Mouse (Mus musculus): ENCODE results near the gene Defb48. TPM values are rescaled to one million over a fixed set of nuclear protein-coding genes. Genes with fewer than 3 reads are reported as not detected.
A peak's percentile ranks its signal among the peaks of the same experiment; 100 is the strongest.

The Defb48 gene
- total and polyA plus RNA-seq, 3 experiments = not detected

GRCm38 (mm10) chr14:62965342-62965741, 19.0 kb downstream of the Defb48 start:
- H3K9ac ChIP-seq (ENCODE audit: insufficient read depth, low read depth) = no peak overlapping the region
- no peaks in the 10 kb centered on the region for H3K4me1 ChIP-seq (ENCODE audit: control insufficient read depth in 1 of 2, insufficient read depth in 2 of 2)
- dilution Hi-C loops (cut with MboI; ENCODE audit: extremely low pct_ligation_motif_present, extremely low pct_unique_long_range_greater_than_20kb, low sequenced_read_pairs) = no loop called here
- no peak for DNase-seq (ENCODE audit: extremely low read depth)
- in situ Hi-C loops (cut with MboI; ENCODE audit: low pct_ligation_motif_present, low pct_unique_long_range_greater_than_20kb, low sequenced_read_pairs) = no loop called here
- H3K27ac ChIP-seq (ENCODE audit: insufficient read depth, low read depth) = no peak overlapping the region
- H3K9me3 ChIP-seq (replicated peaks; ENCODE audit: low read length) = no peaks in the 10 kb centered on the region
- H3K27me3 ChIP-seq (replicated peaks) = no peaks in the 10 kb centered on the region
- no peaks in the 10 kb centered on the region for H3K79me2 ChIP-seq (replicated peaks; ENCODE audit: control insufficient read depth, extremely low read depth, insufficient read depth, poor library complexity, severe bottlenecking)
- no peak overlapping the region for H3K4me3 ChIP-seq (replicated peaks in 1 of 3; ENCODE audit: low read depth in 2 of 3, low read length in 2 of 3, poor library complexity in 1 of 3)
- peaks cover 0 to 4% of the 10 kb centered on the region in 2 experiments for H3K36me3 ChIP-seq (replicated peaks in 1 of 2; ENCODE audit: control insufficient read depth in 1 of 2, insufficient read depth in 1 of 2, low read length in 1 of 2)
- TF ChIP-seq SMC3 (IDR thresholded peaks at IDR 0.05; ENCODE audit: low read depth, low read length) (peak; percentile 51), ETS1 (conservative IDR thresholded peaks at IDR 0.05; ENCODE audit: low read depth, low read length) (no peak), CTCF (conservative IDR thresholded peaks at IDR 0.05 in 1 of 2, IDR thresholded peaks at IDR 0.05 in 1 of 2; ENCODE audit: low read depth in 2 of 2, low read length in 2 of 2) (peak in 1 of 2 experiments; percentile 53; a peak in 2 of 4 replicates), RAD21 (IDR thresholded peaks at IDR 0.05; ENCODE audit: low read depth, low read length) (peak; percentile 57)
- H3K4me2 ChIP-seq (ENCODE audit: insufficient read depth, low read depth, poor library complexity, severe bottlenecking) = no peak overlapping the region

DNA sequence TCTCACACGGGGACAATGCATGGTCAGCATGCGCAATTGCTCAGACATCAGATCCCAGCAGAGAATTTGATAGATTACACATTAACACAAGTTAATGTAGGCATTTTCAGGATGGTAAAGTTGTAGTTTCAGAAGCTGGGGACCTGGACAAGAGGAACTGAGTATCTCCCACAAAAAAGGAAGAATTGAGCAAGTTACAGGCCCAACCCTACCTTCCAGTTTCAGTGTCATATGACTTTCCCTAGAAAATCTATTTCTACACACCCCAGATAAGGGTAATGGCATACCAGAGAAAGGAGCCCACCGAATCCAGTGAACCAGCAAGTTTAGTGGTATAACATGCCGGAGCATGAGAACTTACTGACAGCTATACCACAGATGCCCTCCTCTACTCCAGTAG, 20.7 kb downstream of the Defb48 start:
- Histone ChIP-seq H3K27ac (ENCODE audit: insufficient read depth, low read depth) (no peak overlapping the region), H3K4me3 (replicated peaks in 1 of 3; ENCODE audit: low read depth in 2 of 3, low read length in 2 of 3, poor library complexity in 1 of 3) (no peak overlapping the region), H3K4me1 (ENCODE audit: control insufficient read depth in 1 of 2, insufficient read depth in 2 of 2) (no peaks in the 10 kb centered on the region), H3K36me3 (replicated peaks in 1 of 2; ENCODE audit: control insufficient read depth in 1 of 2, insufficient read depth in 1 of 2, low read length in 1 of 2) (peaks cover 0 to 7% of the 10 kb centered on the region in 2 experiments), H3K27me3 (replicated peaks) (no peaks in the 10 kb centered on the region), H3K9ac (ENCODE audit: insufficient read depth, low read depth) (no peak overlapping the region), H3K79me2 (replicated peaks; ENCODE audit: control insufficient read depth, extremely low read depth, insufficient read depth, poor library complexity, severe bottlenecking) (no peaks in the 10 kb centered on the region), H3K4me2 (ENCODE audit: insufficient read depth, low read depth, poor library complexity, severe bottlenecking) (no peak overlapping the region), H3K9me3 (replicated peaks; ENCODE audit: low read length) (no peaks in the 10 kb centered on the region)
- TF ChIP-seq GABPA (IDR thresholded peaks at IDR 0.05; ENCODE audit: insufficient replicate concordance, low read depth, low read length) = no peak
- TF ChIP-seq BHLHE40 (IDR thresholded peaks at IDR 0.05; ENCODE audit: low read depth, low read length) = no peak
- TF ChIP-seq POLR2A (IDR thresholded peaks at IDR 0.05; ENCODE audit: low read depth, low read length) = no peak
- TF ChIP-seq USF1 (IDR thresholded peaks at IDR 0.05; ENCODE audit: low read depth, low read length) = no peak
- TF ChIP-seq TCF12 (IDR thresholded peaks at IDR 0.05; ENCODE audit: low read depth, low read length) = no peak
- no peak for TF ChIP-seq ZKSCAN1 (IDR thresholded peaks at IDR 0.05; ENCODE audit: borderline replicate concordance, low read depth, low read length)
- TF ChIP-seq USF2 (conservative IDR thresholded peaks at IDR 0.05; ENCODE audit: low read depth, low read length) = no peak
- TF ChIP-seq CTCF (conservative IDR thresholded peaks at IDR 0.05 in 1 of 2, IDR thresholded peaks at IDR 0.05 in 1 of 2; ENCODE audit: low read depth in 2 of 2, low read length in 2 of 2) = no peak
- TF ChIP-seq PAX5 (IDR thresholded peaks at IDR 0.05; ENCODE audit: low read length) = no peak
- no peak for TF ChIP-seq RCOR1 (conservative IDR thresholded peaks at IDR 0.05; ENCODE audit: low read depth, low read length)
- dilution Hi-C loops (cut with MboI; ENCODE audit: extremely low pct_ligation_motif_present, extremely low pct_unique_long_range_greater_than_20kb, low sequenced_read_pairs) (no loop called here), in situ Hi-C loops (cut with MboI; ENCODE audit: low pct_ligation_motif_present, low pct_unique_long_range_greater_than_20kb, low sequenced_read_pairs) (no loop called here)
- no peak for DNase-seq (ENCODE audit: extremely low read depth)

DNA sequence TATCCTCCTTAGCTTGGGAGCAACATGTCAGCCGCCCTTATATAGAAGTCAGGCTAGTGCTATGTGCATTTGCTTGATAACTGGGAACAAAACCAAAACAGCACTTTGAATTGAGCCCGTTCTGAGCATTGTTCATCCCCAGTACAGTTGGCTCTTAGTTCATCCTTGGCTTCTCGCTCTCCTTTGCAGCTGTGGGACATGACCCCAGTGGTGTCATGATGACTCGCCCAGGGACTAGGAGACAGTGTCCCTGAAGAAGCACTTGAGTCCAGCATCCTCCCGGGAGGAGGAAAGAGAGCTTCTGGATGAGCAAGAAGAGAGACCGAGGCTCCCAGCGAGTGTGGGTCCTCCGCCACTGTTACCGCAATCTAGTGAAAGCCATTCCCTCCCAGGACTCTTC, 28.2 kb downstream of the Defb48 start:
- TF ChIP-seq UBTF (IDR thresholded peaks at IDR 0.05; ENCODE audit: low read depth, low read length) = no peak
- TF ChIP-seq EP300 (IDR thresholded peaks at IDR 0.05; ENCODE audit: low read length) = no peak
- H3K4me2 ChIP-seq (ENCODE audit: insufficient read depth, low read depth, poor library complexity, severe bottlenecking) = no peak overlapping the region
- H3K9ac ChIP-seq (ENCODE audit: insufficient read depth, low read depth) = no peak overlapping the region
- H3K36me3 ChIP-seq (replicated peaks in 1 of 2; ENCODE audit: control insufficient read depth in 1 of 2, insufficient read depth in 1 of 2, low read length in 1 of 2) = peaks cover 5 to 65% of the 10 kb centered on the region in 2 experiments
- no peaks in the 10 kb centered on the region for H3K4me1 ChIP-seq (ENCODE audit: control insufficient read depth in 1 of 2, insufficient read depth in 2 of 2)
- H3K4me3 ChIP-seq (replicated peaks in 1 of 3; ENCODE audit: low read depth in 2 of 3, low read length in 2 of 3, poor library complexity in 1 of 3) = no peak overlapping the region
- no peaks in the 10 kb centered on the region for H3K9me3 ChIP-seq (replicated peaks; ENCODE audit: low read length)
- dilution Hi-C loops (cut with MboI; ENCODE audit: extremely low pct_ligation_motif_present, extremely low pct_unique_long_range_greater_than_20kb, low sequenced_read_pairs) = no loop called here
- H3K79me2 ChIP-seq (replicated peaks; ENCODE audit: control insufficient read depth, extremely low read depth, insufficient read depth, poor library complexity, severe bottlenecking) = no peaks in the 10 kb centered on the region
- H3K27ac ChIP-seq (ENCODE audit: insufficient read depth, low read depth) = no peak overlapping the region
- DNase-seq (ENCODE audit: extremely low read depth) = no peak
- in situ Hi-C loops (cut with MboI; ENCODE audit: low pct_ligation_motif_present, low pct_unique_long_range_greater_than_20kb, low sequenced_read_pairs) = no loop called here
- no peaks in the 10 kb centered on the region for H3K27me3 ChIP-seq (replicated peaks)
